Mouse (Mus musculus) frontal cortex, postnatal 14 days (tissue): ENCODE data around the gene Sipa1l3.
A peak's percentile ranks its signal among the peaks of the same experiment; 100 is the strongest.

Source experiments
- DNase-seq, 2 experiments: peaks; one replicate each; pipeline ENCODE4 v3.0.0; 2022; ENCODE audit warnings: low spot score in 2 of 2

Sipa1l3 gene

GRCm38 (mm10) chr7:29480590-29481344 lies 37.7 kb downstream of the Sipa1l3 start:
- no peak for DNase-seq

DNA sequence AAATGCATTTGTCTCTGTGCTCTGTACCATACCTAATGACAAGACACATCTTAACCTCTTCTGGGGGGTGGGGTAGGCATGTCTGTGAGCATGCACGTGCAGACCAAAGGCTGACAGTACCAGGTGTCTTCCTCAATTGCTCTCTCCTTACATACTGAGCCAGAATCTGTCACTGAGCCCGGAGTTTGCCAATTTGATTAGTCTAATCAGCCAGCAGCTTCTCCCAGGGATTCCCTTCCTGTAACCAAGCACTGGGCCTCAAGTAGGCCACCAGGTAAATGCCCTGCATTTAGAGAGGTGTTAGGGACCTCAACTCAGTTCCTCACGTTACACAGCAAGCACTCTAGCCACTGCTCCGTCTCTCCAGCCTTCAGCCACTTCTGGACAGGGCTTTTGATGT lies 38.3 kb downstream of the Sipa1l3 start:
- DNase-seq, result no peak

- DNase-seq, result no peak
These were observed 43.4 kb downstream of the Sipa1l3 start for GRCm38 (mm10) chr7:29475005-29475404.

GRCm38 (mm10) chr7:29471309-29471708 lies 47.1 kb downstream of the Sipa1l3 start:
- no peak for DNase-seq

DNA sequence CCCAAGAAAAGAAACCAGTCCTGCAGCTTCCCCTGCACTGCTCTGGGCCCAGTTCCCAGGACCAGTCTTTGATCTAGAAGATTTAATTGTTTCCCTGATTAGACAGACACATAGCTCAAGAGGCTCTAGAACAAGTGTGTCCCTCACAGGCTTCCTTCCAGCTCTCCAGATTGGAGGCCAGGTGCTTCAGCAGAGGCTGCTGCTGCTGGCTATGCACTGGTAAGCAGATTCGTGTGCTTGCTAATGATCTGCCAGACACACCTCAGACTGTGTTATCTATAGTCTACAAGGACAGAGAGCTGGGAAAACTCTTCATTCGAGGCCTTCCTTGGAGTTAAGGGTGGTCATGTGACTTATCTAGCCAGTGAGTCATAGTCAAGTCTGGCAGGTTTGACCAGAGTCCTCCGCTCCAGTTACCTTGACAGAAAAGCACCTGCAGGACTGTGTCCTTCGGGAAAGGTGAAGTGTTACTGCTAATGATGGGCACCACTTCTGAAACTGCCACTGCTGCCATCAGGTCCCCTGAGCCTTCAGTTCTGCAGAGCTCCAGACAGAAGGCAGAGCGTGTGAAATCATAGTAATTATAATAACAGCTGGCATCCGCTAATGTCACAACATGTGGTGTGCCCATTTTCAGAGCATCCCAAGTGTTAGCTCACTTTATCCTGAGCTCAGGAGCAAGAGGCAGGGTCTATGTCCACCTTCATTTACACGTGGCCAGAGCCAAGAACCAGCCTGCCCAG lies 48.7 kb downstream of the Sipa1l3 start:
- no peak for DNase-seq

- DNase-seq, result no peak
These were observed 49.8 kb downstream of the Sipa1l3 start for GRCm38 (mm10) chr7:29468593-29468992.

GRCm38 (mm10) chr7:29466585-29466984 lies 51.9 kb downstream of the Sipa1l3 start:
- no peak for DNase-seq

- no peak for DNase-seq
These were observed 52.7 kb downstream of the Sipa1l3 start for GRCm38 (mm10) chr7:29465736-29466135.

DNA sequence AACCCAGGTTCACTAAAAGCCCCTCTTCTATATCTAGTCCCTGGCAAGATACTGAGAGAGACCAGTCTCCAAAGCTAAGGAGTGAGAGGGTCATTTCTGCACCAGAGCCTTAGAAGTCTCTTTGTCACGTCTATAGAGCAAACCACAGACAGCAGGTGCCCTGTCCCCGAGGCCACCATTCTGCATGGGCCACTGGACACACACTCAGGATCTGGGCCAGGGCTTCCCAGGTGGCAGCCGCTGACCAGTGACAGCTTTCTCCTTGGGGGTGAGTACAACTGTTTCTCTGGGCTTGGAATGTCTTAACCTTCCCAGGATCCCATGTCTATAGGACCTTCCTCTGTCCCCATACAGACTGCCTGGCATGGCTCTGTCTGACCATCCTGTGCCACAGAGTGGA lies 55.6 kb downstream of the Sipa1l3 start:
- DNase-seq, result no peak

DNA sequence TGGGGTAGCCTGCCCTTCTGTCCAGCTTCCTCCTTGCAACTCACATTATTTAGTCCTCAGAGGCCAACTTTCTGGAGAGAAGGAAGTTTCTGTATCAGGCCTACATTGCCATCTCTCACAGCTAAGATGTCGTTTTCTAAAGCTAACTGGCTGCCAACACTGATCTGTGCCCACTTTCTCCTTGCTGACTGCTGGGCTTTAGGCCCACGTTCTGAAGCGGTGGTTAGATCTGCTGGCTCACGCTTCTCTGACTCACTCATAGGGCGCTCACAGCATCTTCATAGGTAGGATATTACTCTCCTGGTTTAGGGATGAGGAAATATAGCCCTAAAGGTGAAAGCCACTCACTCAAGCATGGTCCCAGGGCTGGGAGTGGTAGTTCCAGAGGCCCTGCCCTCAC lies 56.3 kb downstream of the Sipa1l3 start:
- no peak for DNase-seq

DNA sequence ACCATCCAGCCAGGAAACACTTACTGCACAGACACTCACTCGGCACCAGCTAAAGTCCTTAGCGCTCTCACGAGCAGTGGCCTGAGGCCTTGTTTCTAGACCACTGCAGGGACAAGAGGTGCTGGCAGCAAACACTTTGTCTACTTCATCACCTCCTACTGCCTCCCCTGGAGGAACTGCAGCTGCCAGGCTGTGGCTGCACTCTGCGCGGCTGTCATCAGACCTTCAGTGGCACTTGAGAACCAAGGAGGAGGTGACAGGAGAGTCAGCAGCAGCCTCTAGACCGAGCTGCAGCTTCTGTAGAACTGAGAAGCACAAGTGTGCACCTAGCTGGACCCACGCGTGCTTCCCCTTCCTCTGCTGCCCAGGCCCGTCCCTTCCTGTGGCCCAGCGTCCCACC lies 56.9 kb downstream of the Sipa1l3 start:
- no peak for DNase-seq

- DNase-seq, result no peak
These were observed 59.3 kb downstream of the Sipa1l3 start for GRCm38 (mm10) chr7:29458889-29459740.

DNA sequence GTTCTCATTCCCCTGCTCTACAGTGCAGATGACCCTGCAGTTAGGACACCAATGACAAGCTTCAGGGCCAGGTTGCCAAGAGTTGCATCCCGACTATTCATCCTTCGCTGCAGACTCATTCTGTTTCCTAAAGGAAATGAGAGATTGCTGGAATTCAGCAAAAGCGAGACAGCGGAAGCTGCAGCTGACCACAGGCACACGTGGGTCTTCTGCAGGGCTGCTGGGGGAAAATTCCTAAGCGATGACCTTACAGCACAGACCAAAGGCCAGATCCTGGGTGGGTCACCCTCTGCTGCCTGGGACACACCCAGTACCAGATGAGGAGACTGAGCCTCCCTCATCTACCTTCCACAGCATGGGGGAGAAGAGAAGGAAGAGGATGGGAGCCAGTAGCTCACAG lies 60.7 kb downstream of the Sipa1l3 start:
- no peak for DNase-seq

DNA sequence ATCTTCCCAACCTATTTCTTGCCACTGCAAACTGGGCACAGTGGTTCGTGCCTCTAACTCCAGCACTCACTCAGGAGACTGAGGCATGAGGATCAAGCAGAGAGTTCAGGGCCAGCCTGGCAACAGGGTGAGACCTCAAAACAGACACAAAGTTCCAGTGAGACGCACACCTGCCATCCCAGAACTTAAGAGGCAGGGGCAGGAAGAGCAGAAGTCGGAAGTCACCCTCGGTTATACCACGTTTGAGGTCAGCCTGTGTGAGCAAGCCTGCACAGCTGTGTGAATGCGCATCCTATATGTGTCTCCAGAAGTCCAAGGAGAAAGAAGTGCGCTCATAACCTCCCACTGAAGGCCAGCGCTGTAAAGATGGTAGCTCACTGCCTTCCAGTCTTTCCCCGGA lies 61.7 kb downstream of the Sipa1l3 start:
- DNase-seq, result no peak

DNA sequence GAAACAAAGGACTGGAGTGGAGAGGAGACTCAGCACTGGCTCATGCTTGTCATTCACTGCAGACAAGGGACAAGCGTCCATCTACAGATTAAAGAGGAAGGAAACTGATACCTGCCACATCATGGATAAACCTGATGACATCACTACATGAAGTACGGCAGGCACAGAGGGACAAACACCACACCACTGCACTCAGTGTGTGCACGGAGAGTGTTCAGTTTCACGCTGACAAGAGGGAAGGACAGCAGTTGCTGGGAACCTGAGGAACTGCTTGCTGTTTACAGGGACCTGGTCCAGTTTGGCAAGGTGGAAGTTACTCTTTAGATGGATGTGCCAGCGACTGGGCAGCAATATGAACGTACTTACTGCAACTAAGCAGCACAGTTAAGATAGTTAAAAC lies 62.9 kb downstream of the Sipa1l3 start:
- DNase-seq, result no peak

GRCm38 (mm10) chr7:29454965-29455364 lies 63.5 kb downstream of the Sipa1l3 start:
- DNase-seq, result no peak

DNA sequence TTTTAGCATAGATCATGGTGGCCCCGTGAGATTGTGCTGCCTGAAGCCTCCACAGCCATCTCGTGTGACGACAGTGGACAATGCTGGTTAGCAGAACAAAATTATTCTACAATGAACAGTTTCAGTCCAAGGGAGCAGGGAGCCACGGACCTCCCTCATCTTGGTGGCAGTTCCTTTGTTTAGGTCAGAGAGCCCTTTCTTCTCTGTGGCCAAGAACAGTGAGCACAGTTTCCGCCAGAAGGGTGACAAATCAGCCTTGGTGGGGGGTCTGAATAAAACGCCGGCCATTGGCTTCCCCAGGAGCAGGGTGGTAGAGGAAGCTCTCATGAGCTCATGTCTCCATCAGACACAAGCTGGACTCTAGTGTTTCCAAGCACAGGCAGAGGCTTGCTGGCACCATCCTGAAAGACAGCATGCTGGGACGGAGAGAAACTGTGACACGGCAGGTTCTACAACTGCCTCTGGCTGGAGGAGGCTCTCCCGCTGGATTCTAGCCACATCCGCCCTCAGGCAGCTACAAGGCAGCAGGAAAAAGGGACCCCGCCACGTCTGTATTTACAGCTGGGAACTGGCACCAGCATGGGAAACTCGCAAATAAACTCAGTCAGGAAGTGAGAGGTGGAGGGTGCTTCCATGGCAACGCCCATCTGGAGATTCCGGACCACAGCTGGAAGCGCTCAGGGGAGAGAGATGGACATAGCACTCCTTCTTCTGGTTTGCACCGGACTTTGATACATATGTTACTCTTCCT lies 65.3 kb downstream of the Sipa1l3 start:
- peak in 1 of 2 experiments; percentile 57 for DNase-seq

DNA sequence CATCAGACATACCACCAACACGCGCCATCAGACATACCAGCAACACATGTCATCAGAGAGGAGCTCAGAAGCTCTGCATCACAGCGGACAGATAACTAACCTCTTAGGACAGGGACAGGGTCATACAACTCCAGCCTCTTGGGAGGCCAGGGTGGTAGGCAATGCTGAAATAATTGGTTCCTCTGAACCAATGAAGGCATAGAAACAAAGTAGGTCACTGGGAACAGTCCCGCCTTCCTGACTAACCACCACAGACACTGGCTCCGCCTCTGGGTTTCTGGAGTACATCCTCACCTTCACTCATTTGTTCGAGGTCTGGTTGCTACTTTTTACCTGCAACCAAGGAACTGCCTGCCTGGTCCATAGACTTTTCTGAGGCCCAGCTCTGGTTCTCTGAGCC lies 66.1 kb downstream of the Sipa1l3 start:
- no peak for DNase-seq

DNA sequence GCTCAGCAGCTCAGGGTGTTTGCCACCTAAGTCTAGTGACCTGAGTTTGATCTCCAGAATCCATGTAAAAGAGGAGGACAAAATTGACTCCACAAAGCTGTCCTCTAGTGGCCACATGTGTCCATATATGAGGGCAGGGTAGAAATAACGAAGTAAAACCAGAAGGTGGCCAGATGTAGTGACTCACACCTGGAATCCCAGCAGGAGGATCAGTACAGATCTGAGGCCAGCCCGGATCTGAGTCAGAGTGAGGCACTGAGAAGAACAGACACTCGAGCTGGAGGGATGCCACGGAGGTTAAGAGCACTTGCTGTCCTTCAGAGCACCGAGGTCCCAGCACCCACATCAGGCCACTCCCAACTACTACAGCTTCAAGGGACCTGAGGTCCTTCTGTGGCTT lies 68.3 kb downstream of the Sipa1l3 start:
- no peak for DNase-seq

- DNase-seq, result no peak
These were observed 69.6 kb downstream of the Sipa1l3 start for GRCm38 (mm10) chr7:29448830-29449229.

DNA sequence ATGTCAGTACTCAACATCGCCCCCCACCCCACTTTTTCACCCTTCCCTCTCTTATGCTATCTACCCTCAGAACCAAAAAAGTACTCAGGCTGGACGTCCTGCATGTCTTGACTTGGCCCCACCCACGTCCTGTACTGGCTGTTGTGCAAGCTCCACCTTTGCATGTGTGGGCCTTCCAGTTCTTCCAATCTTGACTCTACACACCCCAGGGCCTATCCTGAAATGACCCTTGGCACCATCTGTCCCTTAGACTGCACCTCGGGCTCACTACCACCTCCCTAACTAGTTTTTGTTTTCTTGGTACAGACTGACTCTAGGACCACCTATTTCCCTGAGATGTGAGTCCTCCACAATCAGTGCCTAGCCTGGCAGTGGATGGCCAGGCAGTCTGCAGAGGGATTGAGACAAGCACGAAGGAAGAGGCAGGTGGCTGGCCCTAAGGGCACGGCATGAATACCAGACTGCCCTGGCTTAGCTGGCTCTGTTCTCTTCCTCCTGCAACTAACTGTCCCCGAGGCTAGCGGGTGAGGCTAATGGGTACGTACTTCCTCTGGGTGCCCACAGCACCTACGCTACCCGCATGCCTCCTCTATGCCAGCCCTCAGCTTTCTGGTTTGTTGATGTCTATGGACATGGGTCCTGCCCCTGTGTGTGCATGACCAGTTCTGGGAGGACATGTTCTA lies 71.2 kb downstream of the Sipa1l3 start:
- DNase-seq, result no peak
